Mouse (Mus musculus): ENCODE measurements around the gene Lrrc23. TPM values are rescaled to one million over a fixed set of nuclear protein-coding genes. Genes with fewer than 3 reads are reported as not detected.

The Lrrc23 gene
- 0.45 and 0.47 TPM in 2 replicates for polyA plus RNA-seq (2014; fragmentation: Nextera tagmentation; extraction: Ambion mirVana)

- Histone ChIP-seq H3K9ac (ENCODE audit: low read length) (peak within 1 kb of the TSS; percentile 29; the same call in 1 of the 2 replicates), H3K36me3 (ENCODE audit: control insufficient read depth, insufficient read depth, low read length) (no peaks in the 10 kb centered on the region), H3K9me3 (ENCODE audit: control insufficient read depth, low read length) (no peaks in the 10 kb centered on the region), H3K4me1 (replicated peaks; ENCODE audit: control insufficient read depth, insufficient read depth, low read length) (peaks cover 14% of the 10 kb centered on the region; the same call in 1 of the 2 replicates), H3K27ac (ENCODE audit: low read depth) (no peak within 1 kb of the TSS), H3K4me2 (ENCODE audit: low read length) (peak within 1 kb of the TSS; percentile 73), H3K4me3 (ENCODE audit: low read depth, low read length) (peak within 1 kb of the TSS; percentile 40), H3K27me3 (replicated peaks; ENCODE audit: control insufficient read depth, insufficient read depth, low read length) (0 out of 2 replicates have a peak, but pooled peaks cover 10% of the 10 kb centered on the region)
- DNase-seq (ENCODE audit: low spot score), result peak; percentile 78
- peak; percentile 34; the same call in 1 of the 2 replicates for ATAC-seq (replicated peaks; ENCODE audit: low FRiP score, low TSS enrichment, low read depth)
- WGBS, result 3% methylated on average over 23 of the region's 23 CpGs
Measured at GRCm38 (mm10) chr6:124779222-124779983, at the start of gene Lrrc23. TSS of gene Lrrc23 (minus strand) at chr6:124779727.

- Histone ChIP-seq H3K9me3 (ENCODE audit: control insufficient read depth, low read length) (no peaks in the 10 kb centered on the region), H3K27ac (ENCODE audit: low read depth) (peak overlapping the region; percentile 24; the same call in 1 of the 2 replicates), H3K27me3 (replicated peaks; ENCODE audit: control insufficient read depth, insufficient read depth, low read length) (no peaks in the 10 kb centered on the region), H3K4me1 (replicated peaks; ENCODE audit: control insufficient read depth, insufficient read depth, low read length) (peaks cover 6% of the 10 kb centered on the region; the same call in 1 of the 2 replicates), H3K9ac (ENCODE audit: low read length) (peak overlapping the region; percentile 50), H3K4me3 (ENCODE audit: low read depth, low read length) (peak overlapping the region; percentile 69), H3K4me2 (ENCODE audit: low read length) (peak overlapping the region; percentile 68), H3K36me3 (ENCODE audit: control insufficient read depth, insufficient read depth, low read length) (peaks cover 52% of the 10 kb centered on the region)
- no peak for ATAC-seq (replicated peaks; ENCODE audit: low FRiP score, low TSS enrichment, low read depth)
- no peak for DNase-seq (ENCODE audit: low spot score)
- WGBS, result 21% methylated on average over 10 of the region's 10 CpGs
Measured at GRCm38 (mm10) chr6:124828101-124828592, 48.6 kb upstream of the Lrrc23 start.

GRCm38 (mm10) chr6:124822049-124822448 is 42.5 kb upstream of the Lrrc23 start:
- H3K4me2 ChIP-seq (ENCODE audit: low read length), result no peak overlapping the region

GRCm38 (mm10) chr6:124820891-124821290 is 41.4 kb upstream of the Lrrc23 start:
- H3K9me3 ChIP-seq (ENCODE audit: control insufficient read depth, low read length), result no peaks in the 10 kb centered on the region
- no peak overlapping the region for H3K4me2 ChIP-seq (ENCODE audit: low read length)
- 91% methylated on average over 5 of the region's 5 CpGs for WGBS
- no peak for DNase-seq (ENCODE audit: low spot score)
- no peak overlapping the region for H3K9ac ChIP-seq (ENCODE audit: low read length)
- H3K27ac ChIP-seq (ENCODE audit: low read depth), result no peak overlapping the region
- H3K36me3 ChIP-seq (ENCODE audit: control insufficient read depth, insufficient read depth, low read length), result peaks cover 99% of the 10 kb centered on the region
- no peaks in the 10 kb centered on the region for H3K4me1 ChIP-seq (replicated peaks; ENCODE audit: control insufficient read depth, insufficient read depth, low read length)
- no peaks in the 10 kb centered on the region for H3K27me3 ChIP-seq (replicated peaks; ENCODE audit: control insufficient read depth, insufficient read depth, low read length)
- H3K4me3 ChIP-seq (ENCODE audit: low read depth, low read length), result no peak overlapping the region
- ATAC-seq (replicated peaks; ENCODE audit: low FRiP score, low TSS enrichment, low read depth), result no peak

More at GRCm38 (mm10) chr6:124822049-124822448, 42.5 kb upstream of the Lrrc23 start:
- H3K4me1 ChIP-seq (replicated peaks; ENCODE audit: control insufficient read depth, insufficient read depth, low read length), result no peaks in the 10 kb centered on the region
- no peak overlapping the region for H3K4me3 ChIP-seq (ENCODE audit: low read depth, low read length)
- no peak for ATAC-seq (replicated peaks; ENCODE audit: low FRiP score, low TSS enrichment, low read depth)
- no peak for DNase-seq (ENCODE audit: low spot score)
- WGBS, result 95% methylated on average over 4 of the region's 4 CpGs
- H3K9me3 ChIP-seq (ENCODE audit: control insufficient read depth, low read length), result no peaks in the 10 kb centered on the region
- H3K36me3 ChIP-seq (ENCODE audit: control insufficient read depth, insufficient read depth, low read length), result peaks cover 94% of the 10 kb centered on the region
- no peak overlapping the region for H3K27ac ChIP-seq (ENCODE audit: low read depth)
- no peak overlapping the region for H3K9ac ChIP-seq (ENCODE audit: low read length)
- H3K27me3 ChIP-seq (replicated peaks; ENCODE audit: control insufficient read depth, insufficient read depth, low read length), result no peaks in the 10 kb centered on the region

GRCm38 (mm10) chr6:124817971-124818370 is 38.4 kb upstream of the Lrrc23 start:
- Histone ChIP-seq H3K9ac (ENCODE audit: low read length) (no peak overlapping the region), H3K4me2 (ENCODE audit: low read length) (no peak overlapping the region), H3K4me3 (ENCODE audit: low read depth, low read length) (no peak overlapping the region), H3K27ac (ENCODE audit: low read depth) (no peak overlapping the region), H3K36me3 (ENCODE audit: control insufficient read depth, insufficient read depth, low read length) (peaks cover 81% of the 10 kb centered on the region), H3K9me3 (ENCODE audit: control insufficient read depth, low read length) (no peaks in the 10 kb centered on the region), H3K4me1 (replicated peaks; ENCODE audit: control insufficient read depth, insufficient read depth, low read length) (peaks cover 11% of the 10 kb centered on the region), H3K27me3 (replicated peaks; ENCODE audit: control insufficient read depth, insufficient read depth, low read length) (no peaks in the 10 kb centered on the region)
- no peak for ATAC-seq (replicated peaks; ENCODE audit: low FRiP score, low TSS enrichment, low read depth)
- WGBS, result 89% methylated on average over 8 of the region's 8 CpGs
- DNase-seq (ENCODE audit: low spot score), result no peak

- Histone ChIP-seq H3K9ac (ENCODE audit: low read length) (no peak overlapping the region), H3K4me3 (ENCODE audit: low read depth, low read length) (no peak overlapping the region), H3K27me3 (replicated peaks; ENCODE audit: control insufficient read depth, insufficient read depth, low read length) (no peaks in the 10 kb centered on the region), H3K9me3 (ENCODE audit: control insufficient read depth, low read length) (no peaks in the 10 kb centered on the region), H3K4me2 (ENCODE audit: low read length) (no peak overlapping the region), H3K36me3 (ENCODE audit: control insufficient read depth, insufficient read depth, low read length) (peaks cover 78% of the 10 kb centered on the region), H3K27ac (ENCODE audit: low read depth) (no peak overlapping the region), H3K4me1 (replicated peaks; ENCODE audit: control insufficient read depth, insufficient read depth, low read length) (peaks cover 15% of the 10 kb centered on the region)
- DNase-seq (ENCODE audit: low spot score) (no peak), ATAC-seq (replicated peaks; ENCODE audit: low FRiP score, low TSS enrichment, low read depth) (no peak)
- WGBS, result 97% methylated on average over 8 of the region's 8 CpGs
Measured at GRCm38 (mm10) chr6:124817563-124817962, 38.0 kb upstream of the Lrrc23 start.

- no peak overlapping the region for H3K4me2 ChIP-seq (ENCODE audit: low read length)
- no peak for ATAC-seq (replicated peaks; ENCODE audit: low FRiP score, low TSS enrichment, low read depth)
- no peak for DNase-seq (ENCODE audit: low spot score)
- no peak overlapping the region for H3K4me3 ChIP-seq (ENCODE audit: low read depth, low read length)
- H3K27ac ChIP-seq (ENCODE audit: low read depth), result no peak overlapping the region
- 92% methylated on average over 11 of the region's 11 CpGs for WGBS
- no peak overlapping the region for H3K9ac ChIP-seq (ENCODE audit: low read length)
- peaks cover 78% of the 10 kb centered on the region for H3K36me3 ChIP-seq (ENCODE audit: control insufficient read depth, insufficient read depth, low read length)
- no peaks in the 10 kb centered on the region for H3K27me3 ChIP-seq (replicated peaks; ENCODE audit: control insufficient read depth, insufficient read depth, low read length)
- no peaks in the 10 kb centered on the region for H3K9me3 ChIP-seq (ENCODE audit: control insufficient read depth, low read length)
- H3K4me1 ChIP-seq (replicated peaks; ENCODE audit: control insufficient read depth, insufficient read depth, low read length), result peaks cover 20% of the 10 kb centered on the region
Measured at GRCm38 (mm10) chr6:124817125-124817524, 37.6 kb upstream of the Lrrc23 start.

GRCm38 (mm10) chr6:124816611-124817010 is 37.1 kb upstream of the Lrrc23 start:
- peaks cover 78% of the 10 kb centered on the region for H3K36me3 ChIP-seq (ENCODE audit: control insufficient read depth, insufficient read depth, low read length)
- no peaks in the 10 kb centered on the region for H3K9me3 ChIP-seq (ENCODE audit: control insufficient read depth, low read length)
- no peak overlapping the region for H3K9ac ChIP-seq (ENCODE audit: low read length)
- H3K4me1 ChIP-seq (replicated peaks; ENCODE audit: control insufficient read depth, insufficient read depth, low read length), result peaks cover 21% of the 10 kb centered on the region
- 70% methylated on average over 4 of the region's 4 CpGs for WGBS
- no peak overlapping the region for H3K4me2 ChIP-seq (ENCODE audit: low read length)
- H3K27me3 ChIP-seq (replicated peaks; ENCODE audit: control insufficient read depth, insufficient read depth, low read length), result no peaks in the 10 kb centered on the region
- H3K27ac ChIP-seq (ENCODE audit: low read depth), result no peak overlapping the region
- no peak overlapping the region for H3K4me3 ChIP-seq (ENCODE audit: low read depth, low read length)
- DNase-seq (ENCODE audit: low spot score) (no peak), ATAC-seq (replicated peaks; ENCODE audit: low FRiP score, low TSS enrichment, low read depth) (no peak)

Measured in intestine, embryonic 14.5 days (tissue).